Mouse (Mus musculus) liver, embryonic 14.5 days (tissue): Measurements from ENCODE around the gene Dennd6b.

ENCODE experiments used
- CTCF ChIP-seq: IDR thresholded peaks from 2 replicates; pipeline ENCODE4 v1.5.1; 2016; ENCODE audit warnings: antibody characterized with exemption, low read depth, control low read depth
- EP300 ChIP-seq: IDR thresholded peaks from 2 replicates; pipeline ENCODE4 v1.6.1; 2016; ENCODE audit warnings: antibody characterized with exemption, low read depth

- TF ChIP-seq CTCF = 0 out of 2 replicates have a peak, but pooled peaks have one; percentile 0
- TF ChIP-seq EP300 = no peak
These were observed 13.5 kb downstream of the Dennd6b start for GRCm38 (mm10) chr15:89182842-89183241.
